Mouse (Mus musculus) limb, embryonic 11.5 days (tissue): ENCODE measurements around the gene Hivep1. TPM values are rescaled to one million over a fixed set of nuclear protein-coding genes. Genes with fewer than 3 reads are reported as not detected.

ENCODE experiments used
- ATAC-seq: fragments of 200-750 bp; cut with Nextera tagmentation; 2 replicates; pipeline ENCODE4 v1.8.0; 2017; ENCODE audit warnings: low read depth; ENCODE audit not compliant: insufficient number of reproducible peaks, low FRiP score, low TSS enrichment
- DNase-seq: peaks from one replicate; pipeline ENCODE4 v3.0.0-alpha.2; 2015; ENCODE audit warnings: low spot score
- H3K27ac ChIP-seq: fragments of 300-500 bp; sonication (generic); replicated peaks from 2 replicates; pipeline ENCODE4 v1.5.1; 2014; ENCODE audit warnings: low read depth, mild to moderate bottlenecking, low read length
- H3K27me3 ChIP-seq: fragments of 300-500 bp; sonication (generic); 2 replicates; pipeline ENCODE4 v1.6.1; 2014; ENCODE audit warnings: mild to moderate bottlenecking, low read length, mixed read lengths; ENCODE audit not compliant: control insufficient read depth, insufficient read depth
- H3K36me3 ChIP-seq: fragments of 300-500 bp; sonication (generic); 2 replicates; pipeline ENCODE4 v1.6.1; 2014; ENCODE audit warnings: mild to moderate bottlenecking, low read length, moderate library complexity, mixed read lengths; ENCODE audit not compliant: control insufficient read depth, insufficient read depth
- H3K4me1 ChIP-seq: fragments of 300-500 bp; sonication (generic); 2 replicates; pipeline ENCODE4 v1.6.1; 2014; ENCODE audit warnings: low read length, mixed read lengths; ENCODE audit not compliant: control insufficient read depth, insufficient read depth
- H3K4me2 ChIP-seq: fragments of 300-500 bp; sonication (generic); 2 replicates; pipeline ENCODE4 v1.6.1; 2014; ENCODE audit warnings: low read depth, mild to moderate bottlenecking, moderate library complexity; ENCODE audit not compliant: severe bottlenecking
- H3K4me3 ChIP-seq: fragments of 300-500 bp; sonication (generic); 2 replicates; pipeline ENCODE4 v1.5.1; 2014; ENCODE audit warnings: low read depth, low read length
- H3K9ac ChIP-seq: fragments of 300-500 bp; sonication (generic); 2 replicates; pipeline ENCODE4 v1.6.1; 2014; ENCODE audit warnings: mild to moderate bottlenecking, low read length
- H3K9me3 ChIP-seq: fragments of 300-500 bp; sonication (generic); 2 replicates; pipeline ENCODE4 v1.6.1; 2016; ENCODE audit warnings: low read length; ENCODE audit not compliant: control insufficient read depth
- WGBS: fragments of 180-500 bp; shearing (Covaris S2); extraction: QIAGEN DNeasy Blood & Tissue Kit; methylation state at CpG from one replicate; pipeline ENCODE4 v1.1.7; 2014; 5-methylcytosine and 5-hydroxymethylcytosine counted together
- polyA plus RNA-seq: library from polyadenylated mRNA; unstranded; fragments of >200 nt; fragmentation: Nextera tagmentation; extraction: Ambion mirVana; gene quantifications from 2 replicates; pipeline ENCODE4 v1.2.1, GENCODE M21; 2014

Hivep1 gene
- polyA plus RNA-seq, 1 experiment from 2014 or later: 8.7 TPM

DNA sequence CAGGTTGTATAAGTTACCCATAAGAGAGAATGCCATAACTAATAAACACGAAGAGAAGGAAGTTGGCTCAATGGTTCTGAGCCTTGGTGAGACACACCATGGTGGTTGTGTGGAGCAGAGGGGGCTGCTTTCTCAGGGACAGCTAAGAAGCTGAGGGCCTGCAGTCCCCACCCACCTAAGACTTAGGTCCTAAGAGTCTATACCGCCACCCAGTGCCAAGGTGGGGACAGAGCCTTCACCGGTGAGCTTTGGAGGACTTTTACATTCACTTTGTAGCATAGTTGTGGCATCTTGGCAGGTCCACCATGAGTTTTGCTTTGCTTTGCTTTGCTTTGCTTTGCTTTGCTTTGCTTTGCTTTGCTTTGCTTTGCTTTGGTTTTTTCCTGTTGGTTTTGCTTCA, 92.8 kb downstream of the Hivep1 start:
- H3K36me3 ChIP-seq: no peaks in the 10 kb centered on the region
- H3K9ac ChIP-seq: no peak overlapping the region
- ATAC-seq (no peak), DNase-seq (no peak)
- 66% methylated on average over 3 of the region's 3 CpGs for WGBS
- H3K9me3 ChIP-seq: no peaks in the 10 kb centered on the region
- H3K4me1 ChIP-seq: no peaks in the 10 kb centered on the region
- no peak overlapping the region for H3K4me3 ChIP-seq
- no peak overlapping the region for H3K4me2 ChIP-seq
- no peaks in the 10 kb centered on the region for H3K27me3 ChIP-seq
- no peak overlapping the region for H3K27ac ChIP-seq

DNA sequence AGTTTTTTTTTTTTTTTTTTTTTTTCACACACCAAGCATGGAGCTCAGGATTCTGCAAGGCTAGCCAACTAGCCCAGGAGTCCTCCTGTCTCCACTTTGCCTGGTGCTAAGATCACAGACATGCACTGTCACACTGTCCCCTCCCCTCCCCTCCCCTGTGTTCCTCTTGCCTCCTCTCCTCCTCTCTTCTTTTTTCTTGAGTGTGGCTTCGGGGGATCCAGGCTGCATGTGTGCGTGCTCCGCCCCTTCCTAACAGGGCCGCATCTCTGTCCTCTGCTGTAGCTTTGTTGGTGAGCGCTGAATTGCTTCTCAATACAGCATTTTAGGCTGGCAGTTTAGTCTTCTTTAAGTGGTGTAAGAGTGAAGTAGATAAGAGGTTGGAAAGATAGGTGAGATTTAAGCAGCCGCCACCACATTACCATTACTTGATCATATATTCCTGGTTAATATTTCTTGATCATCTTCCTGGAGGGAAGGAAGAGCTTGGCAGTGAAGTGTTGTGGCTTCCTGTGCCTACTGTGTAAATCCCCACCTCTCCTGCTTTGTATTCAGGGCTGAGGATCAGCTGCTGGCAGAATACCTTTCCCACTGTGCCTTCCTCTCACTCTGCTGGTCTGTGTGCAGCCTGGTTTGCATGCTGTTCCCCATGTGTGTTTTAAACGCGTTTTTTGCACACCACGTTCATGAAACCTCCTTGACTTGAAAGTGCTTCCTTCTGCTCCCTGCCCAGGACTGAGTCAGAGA, 97.7 kb downstream of the Hivep1 start:
- no peak overlapping the region for H3K27ac ChIP-seq
- no peaks in the 10 kb centered on the region for H3K27me3 ChIP-seq
- no peaks in the 10 kb centered on the region for H3K36me3 ChIP-seq
- DNase-seq (no peak), ATAC-seq (no peak)
- H3K9ac ChIP-seq: no peak overlapping the region
- no peaks in the 10 kb centered on the region for H3K4me1 ChIP-seq
- no peak overlapping the region for H3K4me2 ChIP-seq
- 43% methylated on average over 9 of the region's 9 CpGs for WGBS
- no peak overlapping the region for H3K4me3 ChIP-seq
- H3K9me3 ChIP-seq: no peaks in the 10 kb centered on the region

DNA sequence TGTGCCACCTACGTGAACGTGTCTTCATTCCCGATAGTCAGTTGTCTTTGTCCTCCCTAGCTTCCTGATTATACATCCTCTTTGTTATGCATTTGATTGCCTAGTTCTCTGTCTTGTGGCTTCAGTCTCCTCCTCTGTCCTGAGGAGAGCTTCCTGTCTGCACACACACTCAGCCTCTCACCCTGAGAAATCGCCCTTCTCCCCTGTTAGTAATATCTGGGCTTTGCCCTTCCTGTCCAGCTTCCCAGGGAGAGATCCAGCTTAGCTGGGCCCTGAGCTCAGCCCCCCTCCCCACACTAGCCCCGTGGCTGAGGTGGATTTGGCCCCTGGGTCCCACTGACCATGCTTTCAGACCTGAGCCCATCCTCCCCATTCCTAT, 98.2 kb downstream of the Hivep1 start:
- Histone ChIP-seq H3K36me3 (peaks cover under 1% of the 10 kb centered on the region; the same call in 1 of the 2 replicates), H3K27me3 (no peaks in the 10 kb centered on the region), H3K9me3 (no peaks in the 10 kb centered on the region), H3K4me3 (no peak overlapping the region), H3K4me2 (no peak overlapping the region), H3K4me1 (no peaks in the 10 kb centered on the region), H3K9ac (no peak overlapping the region), H3K27ac (no peak overlapping the region)
- no peak for DNase-seq
- 44% methylated on average over 5 of the region's 5 CpGs for WGBS
- no peak for ATAC-seq

DNA sequence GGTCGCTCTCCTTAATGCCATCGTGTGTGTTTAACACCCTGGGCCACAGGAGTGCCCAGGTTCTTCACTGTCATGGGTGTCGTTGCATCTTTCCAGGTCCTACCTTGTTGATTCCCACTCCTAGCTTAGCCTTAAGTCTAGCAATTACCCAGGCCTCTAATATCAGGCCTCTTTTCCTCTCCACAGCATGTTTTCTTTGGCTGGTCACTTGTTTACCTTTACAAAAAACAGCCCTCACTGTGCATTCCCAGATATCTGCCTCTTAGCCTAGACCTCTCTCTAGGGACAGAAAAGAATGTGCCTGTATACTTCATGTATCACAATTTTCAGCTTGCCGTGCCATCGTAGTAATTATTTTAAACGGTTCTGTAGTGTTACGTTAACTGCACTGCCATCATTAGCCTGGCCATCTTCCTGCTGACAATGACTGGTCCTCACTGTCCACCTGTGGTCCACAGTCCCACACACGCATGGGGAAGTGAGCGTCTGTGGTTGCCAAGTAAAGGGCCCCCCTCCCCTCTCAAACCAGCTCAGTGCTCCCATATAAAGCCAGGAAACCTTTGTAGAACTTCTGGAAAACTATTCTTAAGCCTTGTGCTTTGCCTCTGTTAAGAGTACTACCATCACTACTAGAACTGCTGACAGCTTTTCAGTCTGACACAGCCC, 98.8 kb downstream of the Hivep1 start:
- Histone ChIP-seq H3K27ac (no peak overlapping the region), H3K4me2 (no peak overlapping the region), H3K27me3 (no peaks in the 10 kb centered on the region), H3K9me3 (no peaks in the 10 kb centered on the region), H3K36me3 (peaks cover 3% of the 10 kb centered on the region; the same call in 1 of the 2 replicates), H3K9ac (no peak overlapping the region), H3K4me1 (no peaks in the 10 kb centered on the region), H3K4me3 (no peak overlapping the region)
- 85% methylated on average over 9 of the region's 9 CpGs for WGBS
- no peak for ATAC-seq
- no peak for DNase-seq

DNA sequence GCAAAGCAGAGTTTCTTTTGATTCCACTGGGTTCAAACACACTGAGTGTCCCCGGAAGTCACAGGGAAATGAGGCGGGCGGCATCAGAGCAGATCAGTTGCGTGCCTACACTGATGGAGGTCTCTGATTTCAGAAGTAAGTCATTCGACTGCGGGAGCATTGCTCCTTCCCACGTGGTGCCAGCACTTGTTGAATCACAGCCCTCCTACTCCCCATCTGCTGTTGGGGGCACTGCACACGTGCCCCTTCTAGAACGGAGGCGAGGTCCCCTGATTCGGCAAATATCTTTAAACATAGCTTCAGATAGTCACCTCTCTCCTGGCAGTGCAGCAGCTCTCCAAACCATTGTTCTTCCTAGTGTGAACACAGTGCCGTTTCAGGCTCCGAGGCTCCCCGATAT, 106.4 kb downstream of the Hivep1 start:
- DNase-seq: no peak
- no peak overlapping the region for H3K27ac ChIP-seq
- H3K27me3 ChIP-seq: no peaks in the 10 kb centered on the region
- H3K9me3 ChIP-seq: no peaks in the 10 kb centered on the region
- whole genome bisulfite sequencing: 92% methylated on average over 14 of the region's 14 CpGs
- no peak for ATAC-seq
- H3K4me3 ChIP-seq: no peak overlapping the region
- H3K9ac ChIP-seq: no peak overlapping the region
- H3K4me1 ChIP-seq: no peaks in the 10 kb centered on the region
- peaks cover 3% of the 10 kb centered on the region; the same call in 1 of the 2 replicates for H3K36me3 ChIP-seq
- no peak overlapping the region for H3K4me2 ChIP-seq

DNA sequence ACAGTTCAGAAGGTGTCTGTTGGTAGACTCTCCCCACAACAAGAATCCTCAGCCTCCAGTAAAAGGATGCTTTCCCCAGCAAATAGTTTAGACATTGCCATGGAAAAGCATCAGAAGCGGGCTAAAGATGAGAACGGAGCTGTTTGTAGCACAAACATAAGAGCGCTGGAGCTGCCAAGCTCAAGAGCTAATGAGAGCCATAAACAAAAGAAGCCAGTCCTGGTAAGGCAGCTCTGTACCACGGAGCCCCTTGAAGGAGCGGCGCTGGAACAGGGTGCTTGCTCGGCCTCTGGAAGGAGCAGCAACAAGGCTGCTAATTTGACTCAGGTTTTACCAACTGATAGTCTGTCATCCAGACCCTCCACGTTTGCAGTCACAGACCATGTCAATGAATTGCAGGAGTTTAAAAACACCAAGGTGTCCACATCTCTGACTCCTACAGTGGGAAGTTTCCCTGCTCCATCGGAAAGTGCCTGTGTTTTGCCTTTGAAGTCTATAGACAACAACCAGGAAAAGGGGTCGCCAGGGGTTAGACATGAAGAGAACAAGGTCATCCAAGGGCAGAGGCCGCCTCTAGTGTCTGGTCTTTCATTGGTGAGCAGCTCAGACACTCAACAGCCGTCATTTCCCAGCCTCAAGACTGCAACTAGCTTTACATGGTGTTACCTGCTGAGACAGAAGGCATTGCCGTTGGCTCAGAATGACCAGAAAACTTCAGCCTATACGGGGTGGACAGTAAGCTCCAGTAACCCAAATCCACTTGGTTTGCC, 107.8 kb downstream of the Hivep1 start:
- Histone ChIP-seq H3K27ac (no peak overlapping the region), H3K36me3 (peaks cover 3% of the 10 kb centered on the region; the same call in 1 of the 2 replicates)
- DNase-seq: no peak

DNA sequence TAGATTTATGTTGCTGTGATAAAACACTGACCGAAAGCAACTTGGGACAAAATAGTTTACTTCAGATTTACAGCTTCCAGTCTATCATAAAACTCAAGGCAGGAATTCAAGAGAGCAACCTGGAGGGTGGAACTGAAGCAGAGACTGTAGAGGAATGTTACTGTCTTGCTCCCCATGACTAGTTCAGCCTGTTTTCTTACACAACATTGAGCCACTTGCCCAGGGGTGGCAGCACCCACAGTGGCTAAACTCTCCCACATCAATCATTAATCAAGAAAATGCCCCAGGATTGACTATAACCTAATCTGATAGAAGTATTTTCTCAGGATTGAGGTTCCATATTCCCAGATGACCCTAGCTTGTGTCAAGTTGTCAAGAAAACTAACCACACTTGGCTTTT, 119.0 kb downstream of the Hivep1 start:
- no peak overlapping the region for H3K4me3 ChIP-seq
- no peaks in the 10 kb centered on the region for H3K4me1 ChIP-seq
- ATAC-seq (no peak), DNase-seq (no peak)
- no peak overlapping the region for H3K9ac ChIP-seq
- H3K27ac ChIP-seq: no peak overlapping the region
- no peaks in the 10 kb centered on the region for H3K36me3 ChIP-seq
- no peaks in the 10 kb centered on the region for H3K9me3 ChIP-seq
- no peak overlapping the region for H3K4me2 ChIP-seq
- H3K27me3 ChIP-seq: no peaks in the 10 kb centered on the region
- WGBS: 72% methylated on average over 1 of the region's 1 CpGs

More for the DNA sequence above, 107.8 kb downstream of the Hivep1 start:
- H3K27me3 ChIP-seq: no peaks in the 10 kb centered on the region
- H3K4me2 ChIP-seq: no peak overlapping the region
- H3K9ac ChIP-seq: no peak overlapping the region
- no peak overlapping the region for H3K4me3 ChIP-seq
- H3K4me1 ChIP-seq: no peaks in the 10 kb centered on the region
- no peak for ATAC-seq
- 50% methylated on average over 14 of the region's 14 CpGs for WGBS
- H3K9me3 ChIP-seq: no peaks in the 10 kb centered on the region

DNA sequence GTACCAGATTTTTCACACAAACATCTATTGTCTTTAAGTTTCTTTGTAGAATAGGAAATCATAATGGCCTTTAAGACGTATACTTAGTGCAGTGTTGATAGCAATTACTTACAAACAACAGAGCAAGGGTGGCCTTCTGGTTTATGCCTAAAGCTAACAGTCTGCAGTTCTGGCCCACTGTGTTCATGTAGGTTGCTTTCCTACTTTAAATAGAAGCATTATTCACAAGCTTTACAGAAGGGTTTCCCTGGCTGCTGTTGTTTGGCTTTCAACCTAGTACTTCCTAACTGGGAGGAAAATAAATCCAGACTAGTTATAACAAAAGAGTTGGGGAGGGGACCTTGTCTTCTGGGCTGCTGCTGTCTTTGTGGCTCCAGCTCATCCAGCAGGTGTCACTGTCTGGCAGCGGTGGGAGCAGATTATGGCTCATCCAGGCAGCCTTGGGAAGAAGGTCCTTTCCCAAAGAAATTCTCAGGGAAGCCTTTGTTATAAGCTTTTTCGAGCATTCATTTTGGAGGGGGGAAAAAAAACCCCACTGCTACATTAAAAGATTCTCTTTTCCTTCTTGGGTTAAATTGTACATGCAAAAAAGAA, 123.1 kb downstream of the Hivep1 start:
- no peaks in the 10 kb centered on the region for H3K27me3 ChIP-seq
- DNase-seq (no peak), ATAC-seq (no peak)
- 41% methylated on average over 3 of the region's 3 CpGs for WGBS
- no peaks in the 10 kb centered on the region for H3K9me3 ChIP-seq
- no peak overlapping the region for H3K4me2 ChIP-seq
- no peak overlapping the region for H3K9ac ChIP-seq
- no peaks in the 10 kb centered on the region for H3K4me1 ChIP-seq
- H3K27ac ChIP-seq: no peak overlapping the region
- no peak overlapping the region for H3K4me3 ChIP-seq
- no peaks in the 10 kb centered on the region for H3K36me3 ChIP-seq
